Mouse (Mus musculus): Measurements from ENCODE around the gene Bace1.

DNA sequence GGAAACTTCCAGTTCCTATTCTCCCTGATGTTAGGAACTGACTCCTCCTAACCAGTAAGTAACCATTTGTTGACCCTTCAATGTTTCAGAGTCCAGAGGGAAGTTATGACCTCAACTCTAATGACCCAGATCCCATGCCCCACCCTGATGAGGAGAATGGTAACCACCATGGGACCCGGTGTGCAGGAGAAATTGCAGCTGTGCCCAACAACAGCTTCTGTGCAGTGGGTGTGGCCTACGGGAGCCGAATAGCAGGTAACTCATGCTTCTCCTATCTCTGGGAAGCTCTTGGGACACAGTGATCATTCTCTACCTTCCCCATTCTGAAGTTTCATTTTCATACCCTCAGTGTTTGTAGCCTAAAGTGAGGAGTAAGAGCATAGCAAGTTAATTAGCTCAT lies 72.6 kb downstream of the Bace1 start:
- TF ChIP-seq CTCF (IDR thresholded peaks at IDR 0.05; ENCODE audit: low read depth, low read length): no peak
- TF ChIP-seq POLR2A (IDR thresholded peaks at IDR 0.05; ENCODE audit: insufficient read depth, low read length): no peak
